Mouse (Mus musculus) CH12.LX (cell line): ENCODE measurements around the gene Fam89b.

Experiments used
- ELF1 ChIP-seq: IDR thresholded peaks from 2 replicates; pipeline ENCODE4 v1.6.1; 2014; ENCODE audit warnings: low read depth, mild to moderate bottlenecking, inconsistent platforms, low read length, improper control_type of control experiment
- EP300 ChIP-seq: IDR thresholded peaks from 2 replicates; pipeline ENCODE4 v1.6.1; 2011; ENCODE audit warnings: low read length, improper control_type of control experiment
- PAX5 ChIP-seq: IDR thresholded peaks from 2 replicates; pipeline ENCODE4 v1.6.1; 2012; ENCODE audit warnings: low read length, inconsistent platforms, mixed read lengths
- POLR2A ChIP-seq: IDR thresholded peaks from 2 replicates; pipeline ENCODE4 v1.6.1; 2011; ENCODE audit warnings: low read depth, mild to moderate bottlenecking, improper control_type of control experiment, low read length
- POLR2AphosphoS2 ChIP-seq: IDR thresholded peaks from 2 replicates; pipeline ENCODE4 v1.6.1; 2011; ENCODE audit warnings: low read depth, low read length, improper control_type of control experiment
- TCF12 ChIP-seq: IDR thresholded peaks from 2 replicates; pipeline ENCODE4 v1.6.1; 2014; ENCODE audit warnings: low read depth, mild to moderate bottlenecking, inconsistent platforms, low read length, improper control_type of control experiment

GRCm38 (mm10) chr19:5778312-5778711 is 48.9 kb upstream of the Fam89b start:
- TF ChIP-seq POLR2A (no peak), ELF1 (no peak), EP300 (no peak), TCF12 (no peak), POLR2AphosphoS2 (no peak), PAX5 (no peak)
